Mouse (Mus musculus) liver, adult 2 months (tissue): Measurements from ENCODE around the gene Dock9.

Source experiments
- CTCF ChIP-seq: fragments of 200-500 bp; IDR thresholded peaks from 2 replicates; pipeline ENCODE4 v1.5.1; 2011; ENCODE audit warnings: low read depth, low read length, control low read depth
- POLR2A ChIP-seq: fragments of 200-500 bp; IDR thresholded peaks from 2 replicates; pipeline ENCODE4 v1.6.1; 2011; ENCODE audit warnings: low read length, control low read depth; ENCODE audit not compliant: insufficient read depth; ENCODE audit errors: extremely low read depth

DNA sequence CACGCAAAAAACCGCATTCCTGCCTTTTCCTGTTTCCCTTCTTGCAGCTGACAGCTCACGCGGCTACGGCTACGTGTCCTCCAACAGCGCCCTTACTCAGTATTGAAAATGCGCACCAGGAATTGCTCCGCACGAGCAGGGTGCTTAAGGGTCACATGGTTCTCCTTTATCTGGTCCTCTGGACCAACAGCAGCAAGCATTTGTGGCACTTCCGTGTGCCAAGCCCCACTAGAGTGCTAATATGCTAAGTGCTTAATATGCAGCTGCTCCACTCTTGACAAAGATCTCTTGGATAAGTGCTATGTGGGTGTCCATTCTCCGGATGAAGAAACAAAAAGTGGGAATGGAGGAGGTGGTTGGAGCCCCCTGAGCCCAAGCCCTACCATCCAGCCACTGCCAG lies 10.7 kb downstream of the Dock9 start:
- TF ChIP-seq CTCF (no peak), POLR2A (no peak)
